Mouse (Mus musculus): Measurements from ENCODE around the gene Safb2.

The Safb2 gene

DNA sequence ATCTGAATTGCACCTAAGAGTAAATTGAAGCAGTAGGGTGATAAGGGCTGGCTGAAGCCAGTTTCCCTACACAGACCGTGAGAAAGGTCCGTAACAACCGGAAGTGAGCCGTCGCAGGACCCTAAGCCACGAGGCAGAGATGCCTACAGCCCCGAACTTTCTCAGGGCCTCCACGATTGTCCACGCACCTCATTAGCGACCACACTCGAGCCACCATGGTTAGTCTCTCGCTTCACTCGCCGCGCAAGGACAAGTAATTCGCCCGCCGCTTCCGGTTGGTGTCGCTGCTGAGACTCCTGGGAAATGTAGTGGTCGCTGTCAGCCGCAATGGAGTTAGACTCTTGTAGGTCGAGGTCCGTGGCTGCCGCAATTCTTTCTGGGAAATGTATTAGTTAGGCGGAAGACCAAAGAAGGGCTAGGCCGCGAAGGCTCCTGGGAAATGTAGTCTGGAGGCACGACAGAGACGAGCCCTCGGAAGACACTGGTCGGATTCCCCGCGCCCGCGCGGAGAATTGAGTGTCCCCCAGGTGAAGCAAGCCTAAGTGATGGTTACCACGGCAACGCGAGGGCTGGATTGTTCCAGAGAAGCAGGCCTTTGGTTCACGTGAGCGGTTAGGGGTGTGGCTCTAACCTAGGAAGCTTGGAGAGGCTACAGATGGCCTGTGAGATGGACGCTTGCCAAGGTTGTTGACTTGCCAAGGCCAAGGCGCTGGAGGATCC, 25.2 kb upstream of the Safb2 start, which contains the start of gene 2410015M20Rik:
2410015M20Rik (minus strand) TSS at position 320 of the 720 bp plus-strand sequence.
- DNase-seq (ENCODE audit: low spot score in 2 of 2) = peak; percentile 92 to 95

DNA sequence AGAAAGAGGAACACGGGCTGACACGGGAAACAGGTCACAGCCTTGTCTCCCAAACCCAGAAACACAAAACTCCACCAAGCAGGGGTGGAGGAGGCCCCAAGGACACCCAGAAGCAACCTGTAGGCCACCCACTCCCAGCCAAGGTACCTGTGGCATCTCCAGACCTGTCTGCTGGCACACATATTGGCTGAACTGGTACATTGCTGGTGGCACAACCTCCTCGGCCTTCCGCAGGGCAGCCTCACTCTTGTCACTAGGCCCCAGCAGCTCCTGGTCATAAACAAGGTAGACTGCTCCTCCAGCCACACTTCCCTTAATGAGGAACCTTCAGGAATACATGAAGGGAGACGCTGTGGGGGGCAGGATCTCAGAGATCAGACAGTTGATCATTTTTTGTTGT, 24.3 kb upstream of the Safb2 start:
- DNase-seq (ENCODE audit: low spot score in 2 of 2) = no peak

GRCm38 (mm10) chr17:56607521-56608062, 23.2 kb upstream of the Safb2 start:
- no peak for DNase-seq (ENCODE audit: low spot score in 2 of 2)

- no peak for DNase-seq (ENCODE audit: low spot score in 2 of 2)
These were observed 21.0 kb upstream of the Safb2 start for GRCm38 (mm10) chr17:56605431-56605830.

DNA sequence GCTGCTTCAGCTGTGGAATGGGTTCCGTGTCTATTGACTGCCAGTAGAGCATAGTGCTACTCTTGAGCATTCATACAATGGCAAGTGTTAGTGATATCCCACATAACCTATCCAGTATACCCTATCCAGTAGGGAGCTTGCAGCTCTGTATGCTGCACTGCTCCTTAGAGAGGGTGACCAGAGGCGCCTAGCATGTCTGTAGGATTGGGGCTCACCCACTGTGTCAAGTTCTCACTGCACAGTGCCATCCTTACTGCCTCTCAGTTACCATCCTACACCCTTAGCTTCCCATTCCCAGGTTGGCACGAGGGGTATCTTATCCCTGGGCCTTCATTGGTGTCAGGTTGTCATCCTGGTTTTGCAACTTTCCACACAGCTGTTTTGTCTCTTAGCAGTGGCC, 20.0 kb upstream of the Safb2 start:
- DNase-seq (ENCODE audit: low spot score in 2 of 2) = no peak

GRCm38 (mm10) chr17:56604070-56604380, 19.6 kb upstream of the Safb2 start:
- no peak for DNase-seq (ENCODE audit: low spot score in 2 of 2)

GRCm38 (mm10) chr17:56603186-56604069, 19.0 kb upstream of the Safb2 start:
- DNase-seq (ENCODE audit: low spot score in 2 of 2) = no peak

DNA sequence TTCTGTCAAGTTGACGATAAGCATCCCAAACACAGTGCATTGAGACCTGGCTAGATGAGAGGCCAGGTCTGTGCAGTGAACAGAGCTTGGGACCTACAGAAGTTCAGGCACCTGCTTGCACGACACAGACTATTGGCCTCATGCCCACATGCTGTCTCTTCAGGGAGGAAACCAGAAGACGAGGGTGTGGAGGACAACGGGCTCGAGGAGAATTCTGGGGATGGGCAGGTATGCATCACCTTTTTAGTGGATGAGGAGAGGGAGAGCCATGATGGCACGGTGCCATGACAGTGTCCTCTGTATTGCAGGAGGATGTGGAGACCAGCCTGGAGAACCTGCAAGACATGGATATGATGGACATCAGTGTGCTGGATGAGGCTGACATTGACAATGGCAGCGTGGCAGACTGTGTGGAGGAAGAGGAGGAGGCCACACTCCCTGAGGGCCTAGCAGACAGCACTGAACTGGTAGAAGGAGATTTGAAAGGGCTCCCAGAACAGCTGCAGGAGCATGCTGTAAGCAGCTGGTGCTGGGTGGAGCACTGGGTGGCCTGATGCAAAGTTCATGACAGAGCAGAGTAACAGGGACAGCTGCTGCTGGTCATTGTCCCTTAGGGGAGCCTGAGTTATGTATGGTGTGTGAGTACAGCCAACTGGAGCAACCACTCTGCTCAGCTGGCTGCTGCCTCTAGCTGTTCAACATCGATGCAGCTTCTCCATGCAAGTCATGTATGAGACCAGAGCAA, 9.3 kb upstream of the Safb2 start:
- no peak for DNase-seq (ENCODE audit: low spot score in 2 of 2)

DNA sequence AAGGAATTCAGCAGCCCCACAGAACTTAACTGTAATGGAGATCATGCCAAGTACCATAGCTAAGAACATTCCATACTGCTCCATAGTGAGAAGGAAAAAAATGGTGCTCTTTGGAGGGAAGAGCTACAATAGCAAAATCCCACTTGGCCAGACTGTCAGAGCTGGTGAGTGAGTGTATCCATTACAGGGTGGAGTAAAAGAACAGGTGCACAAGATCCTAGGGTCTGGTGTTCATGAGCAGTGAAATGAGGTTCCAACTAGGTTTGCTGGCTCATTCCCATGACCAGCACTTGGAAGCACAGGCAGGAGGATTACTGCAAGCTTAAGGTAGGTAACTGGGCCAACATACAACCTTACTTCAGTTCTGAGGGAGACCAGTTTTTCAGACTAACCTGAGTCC, 8.2 kb upstream of the Safb2 start:
- no peak for DNase-seq (ENCODE audit: low spot score in 2 of 2)

DNA sequence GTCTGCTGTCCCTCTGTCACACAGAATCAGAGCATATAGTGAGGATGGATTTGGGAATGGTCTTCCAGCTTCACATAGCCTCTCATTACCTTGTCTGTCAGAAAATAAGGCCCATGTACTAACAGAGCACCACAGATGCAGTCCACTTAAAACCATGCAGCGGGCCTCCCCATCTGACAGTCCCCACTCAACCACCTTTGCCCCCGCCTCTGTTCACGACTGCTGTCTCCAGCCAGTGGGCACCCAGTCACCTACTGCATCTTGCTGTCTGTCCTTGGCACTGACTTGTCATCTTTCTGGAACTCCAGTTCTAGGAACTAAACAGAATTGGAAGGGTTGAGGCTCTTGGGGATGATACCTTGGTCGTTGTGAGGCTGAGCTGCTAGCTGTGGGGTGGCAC, 4.5 kb upstream of the Safb2 start:
- no peak for DNase-seq (ENCODE audit: low spot score in 2 of 2)

DNA sequence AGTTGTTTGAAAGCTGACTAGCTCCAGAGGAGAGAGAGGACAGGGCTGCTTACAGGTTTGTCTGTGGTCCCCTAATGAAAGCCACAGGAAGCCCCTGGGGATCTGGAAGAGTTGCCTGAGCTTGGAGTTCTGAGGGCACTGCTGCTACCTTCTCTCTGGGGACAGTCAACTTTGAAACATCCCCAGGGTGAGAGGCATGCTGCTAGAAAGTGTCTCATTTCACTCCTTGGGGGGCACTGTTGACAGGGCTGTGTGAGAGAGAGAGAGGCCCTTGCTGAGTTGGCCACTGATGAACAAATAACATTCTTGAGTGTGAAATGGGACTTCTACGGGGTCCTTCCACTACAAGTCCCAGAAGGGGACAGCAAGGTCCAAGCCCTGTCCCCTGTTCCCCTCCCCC, 3.4 kb upstream of the Safb2 start:
- DNase-seq (ENCODE audit: low spot score in 2 of 2) = no peak

- DNase-seq (ENCODE audit: low spot score in 2 of 2) = peak; percentile 62 to 85
These were observed 911 bp upstream of the Safb2 start for GRCm38 (mm10) chr17:56585171-56585821.

- peak; percentile 54 to 75 for DNase-seq (ENCODE audit: low spot score in 2 of 2)
These were observed 651 bp downstream of the Safb2 start for GRCm38 (mm10) chr17:56583611-56584256.

- no peak for DNase-seq (ENCODE audit: low spot score in 2 of 2)
These were observed 1.3 kb downstream of the Safb2 start for GRCm38 (mm10) chr17:56583071-56583470.

- DNase-seq (ENCODE audit: low spot score in 2 of 2) = no peak
These were observed 11.4 kb downstream of the Safb2 start for GRCm38 (mm10) chr17:56572939-56573338.

DNA sequence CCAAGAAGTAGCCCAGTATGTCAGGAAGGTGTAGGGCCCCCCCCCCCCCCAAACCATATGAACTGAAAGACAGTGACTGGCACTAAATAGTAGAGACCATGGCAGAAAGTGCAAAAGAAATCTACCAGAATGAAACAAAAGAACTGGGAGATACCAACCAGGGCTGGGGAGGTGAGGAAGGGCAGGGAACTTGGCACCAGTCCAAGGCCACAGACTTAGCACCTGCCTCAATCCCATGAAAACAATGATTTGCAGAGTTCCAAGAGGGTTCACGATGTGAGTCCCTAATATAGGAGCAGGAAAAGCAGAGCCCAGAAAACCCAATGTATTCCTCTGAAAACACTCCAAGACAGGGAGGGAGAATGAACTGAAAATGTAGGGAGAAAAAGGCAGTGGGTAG, 12.2 kb downstream of the Safb2 start:
- no peak for DNase-seq (ENCODE audit: low spot score in 2 of 2)

GRCm38 (mm10) chr17:56570287-56570686, 14.1 kb downstream of the Safb2 start:
- no peak for DNase-seq (ENCODE audit: low spot score in 2 of 2)

DNA sequence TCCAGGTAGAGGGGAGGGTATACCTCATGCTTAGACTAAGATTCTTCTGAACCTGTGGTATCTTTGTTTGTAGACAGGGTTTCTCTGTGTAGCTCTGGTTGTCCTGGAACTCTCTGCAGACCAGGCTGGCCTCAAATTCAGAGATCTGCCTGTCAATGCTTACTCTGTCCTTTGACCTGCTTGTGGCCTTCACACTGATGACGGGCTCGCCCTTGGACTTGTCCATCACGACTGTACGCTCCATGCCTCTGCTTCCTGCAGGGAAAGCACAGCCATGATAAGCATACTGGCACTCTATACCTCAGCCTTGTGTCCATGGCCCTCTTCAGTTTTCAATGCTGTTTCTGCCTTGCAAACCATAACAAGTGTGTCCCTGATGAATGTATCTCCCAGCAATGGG, 17.0 kb downstream of the Safb2 start:
- no peak for DNase-seq (ENCODE audit: low spot score in 2 of 2)

DNA sequence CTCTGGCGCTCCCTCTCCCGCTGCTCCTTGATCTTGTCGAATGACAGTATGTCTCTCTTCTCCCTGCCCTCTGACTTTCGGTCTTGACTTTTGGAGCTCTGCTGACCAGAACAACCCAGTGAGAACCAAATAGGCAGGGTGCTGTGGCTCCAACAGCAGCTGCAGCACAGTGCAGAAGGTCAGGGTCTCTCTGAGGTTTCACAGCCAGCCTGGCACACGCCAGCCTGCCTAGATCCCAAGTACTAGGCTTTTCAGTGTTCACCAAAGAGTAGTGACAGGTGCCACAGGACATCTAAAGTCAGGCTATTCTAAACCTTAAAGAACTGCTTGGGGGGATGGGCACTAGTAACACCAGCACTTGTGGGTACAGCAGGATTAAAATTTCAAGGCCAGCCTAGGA, 17.5 kb downstream of the Safb2 start:
- no peak for DNase-seq (ENCODE audit: low spot score in 2 of 2)

DNA sequence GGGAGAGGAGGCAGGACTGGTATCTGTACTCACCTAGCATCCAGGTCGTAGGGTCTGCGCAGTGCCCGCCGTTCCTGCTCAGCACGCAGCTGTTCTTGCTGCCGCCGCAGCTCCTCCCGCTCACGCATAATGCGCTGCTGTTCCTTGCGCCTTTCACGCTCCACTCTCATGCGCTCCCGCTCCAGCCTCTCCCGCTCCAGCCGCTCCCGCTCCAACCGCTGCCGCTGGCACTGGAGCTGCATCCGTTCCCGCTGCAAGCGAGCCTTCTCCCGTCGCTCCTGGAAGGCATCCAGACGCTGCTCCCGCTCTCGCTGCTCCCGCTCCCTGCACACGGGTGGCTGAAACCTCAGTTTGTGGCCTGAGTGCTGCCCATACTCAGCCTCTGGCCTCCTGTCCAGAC, 18.1 kb downstream of the Safb2 start:
- no peak for DNase-seq (ENCODE audit: low spot score in 2 of 2)

- no peak for DNase-seq (ENCODE audit: low spot score in 2 of 2)
These were observed 22.5 kb downstream of the Safb2 start for GRCm38 (mm10) chr17:56561866-56562265.

Measured in spleen, postnatal 4 days (tissue).